Mouse (Mus musculus) forebrain, embryonic 16.5 days (tissue): Measurements from ENCODE around the gene Bhmt2. TPM values are rescaled to one million over a fixed set of nuclear protein-coding genes. Genes with fewer than 3 reads are reported as not detected.

Source experiments
- ATAC-seq: fragments of 200-750 bp; cut with Nextera tagmentation; 2 replicates; pipeline ENCODE4 v1.8.0; 2017; ENCODE audit warnings: mild to moderate bottlenecking, moderate library complexity
- H3K27ac ChIP-seq: fragments of 300-500 bp; sonication (generic); 2 replicates; pipeline ENCODE4 v1.5.1; 2014; ENCODE audit warnings: low read length, control low read depth
- H3K27me3 ChIP-seq: fragments of 300-500 bp; sonication (generic); replicated peaks from 2 replicates; pipeline ENCODE4 v1.6.1; 2014; ENCODE audit warnings: low read length; ENCODE audit not compliant: control insufficient read depth, insufficient read depth
- H3K36me3 ChIP-seq: fragments of 300-500 bp; sonication (generic); 2 replicates; pipeline ENCODE4 v1.6.1; 2014; ENCODE audit not compliant: control insufficient read depth, insufficient read depth
- H3K4me1 ChIP-seq: fragments of 300-500 bp; sonication (generic); replicated peaks from 2 replicates; pipeline ENCODE4 v1.6.1; 2014; ENCODE audit warnings: low read length; ENCODE audit not compliant: control insufficient read depth, insufficient read depth
- H3K4me2 ChIP-seq: fragments of 300-500 bp; sonication (generic); 2 replicates; pipeline ENCODE4 v1.6.1; 2014; ENCODE audit warnings: mild to moderate bottlenecking, low read length, control low read depth
- H3K4me3 ChIP-seq: fragments of 300-500 bp; sonication (generic); replicated peaks from 2 replicates; pipeline ENCODE4 v1.5.1; 2014; ENCODE audit warnings: mild to moderate bottlenecking, low read length, control low read depth
- H3K9ac ChIP-seq: fragments of 300-500 bp; sonication (generic); replicated peaks from 2 replicates; pipeline ENCODE4 v1.6.1; 2014; ENCODE audit warnings: low read depth, low read length, control low read depth
- H3K9me3 ChIP-seq: fragments of 300-500 bp; sonication (generic); 2 replicates; pipeline ENCODE4 v1.6.1; 2016; ENCODE audit warnings: low read length; ENCODE audit not compliant: control insufficient read depth
- WGBS: fragments of 180-500 bp; shearing (Covaris S2); extraction: QIAGEN DNeasy Blood & Tissue Kit; methylation state at CpG from one replicate; pipeline ENCODE4 v1.1.7; 2014; 5-methylcytosine and 5-hydroxymethylcytosine counted together
- polyA plus RNA-seq: library from polyadenylated mRNA; unstranded; fragments of >200 nt; fragmentation: Nextera tagmentation; extraction: Ambion mirVana; gene quantifications from 2 replicates; pipeline ENCODE4 v1.2.1, GENCODE M21; 2015

Bhmt2 gene
- polyA plus RNA-seq, 1 experiment from 2014 or later, result 0.24 TPM

DNA sequence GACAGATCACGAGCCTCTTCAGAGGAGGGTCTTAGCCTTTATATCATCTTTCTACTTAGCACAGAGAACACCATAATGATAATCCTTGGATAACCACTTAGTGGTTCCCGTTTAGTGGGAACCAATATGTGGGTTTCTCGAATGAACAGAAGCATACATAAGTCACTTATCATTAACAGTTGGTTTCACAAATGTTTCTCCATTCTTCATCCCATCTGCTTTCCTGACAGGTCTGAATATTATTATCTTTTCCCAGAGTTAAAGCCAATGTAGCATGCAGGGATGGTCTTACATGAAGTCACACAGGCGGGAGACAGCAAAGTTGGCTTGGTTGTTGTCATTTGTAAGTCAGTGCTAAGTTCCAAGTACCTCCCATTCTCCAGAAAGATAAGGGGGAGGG, 6.5 kb downstream of the Bhmt2 start:
- Histone ChIP-seq H3K4me1 (no peaks in the 10 kb centered on the region), H3K9me3 (no peaks in the 10 kb centered on the region), H3K4me3 (no peak overlapping the region), H3K4me2 (no peak overlapping the region), H3K27me3 (no peaks in the 10 kb centered on the region), H3K9ac (no peak overlapping the region), H3K27ac (no peak overlapping the region), H3K36me3 (no peaks in the 10 kb centered on the region)
- ATAC-seq, result peak; percentile 38; the same call in 1 of the 2 replicates
- WGBS, result 75% methylated on average over 4 of the region's 4 CpGs

DNA sequence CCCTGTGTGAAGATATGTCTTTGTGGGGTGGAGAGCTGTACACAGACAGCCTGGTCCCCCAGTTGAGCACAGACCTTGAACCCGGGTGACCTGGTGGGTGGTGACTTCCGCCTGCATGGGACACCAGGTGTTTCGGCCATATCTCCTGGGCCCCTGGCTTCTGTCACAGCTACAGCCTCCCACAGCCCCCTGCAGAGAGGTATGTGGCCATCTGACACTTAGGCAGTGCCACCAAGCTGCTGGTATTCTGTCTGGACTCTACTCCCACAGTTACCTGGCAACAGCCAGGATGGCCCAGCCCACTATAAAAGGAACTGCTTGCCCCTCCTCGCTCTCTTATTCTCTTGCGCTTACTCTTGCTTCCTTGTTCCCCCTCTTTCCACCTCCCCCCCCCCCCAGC, 16.2 kb downstream of the Bhmt2 start:
- no peak for ATAC-seq
- no peaks in the 10 kb centered on the region for H3K4me1 ChIP-seq
- WGBS, result 78% methylated on average over 5 of the region's 5 CpGs

DNA sequence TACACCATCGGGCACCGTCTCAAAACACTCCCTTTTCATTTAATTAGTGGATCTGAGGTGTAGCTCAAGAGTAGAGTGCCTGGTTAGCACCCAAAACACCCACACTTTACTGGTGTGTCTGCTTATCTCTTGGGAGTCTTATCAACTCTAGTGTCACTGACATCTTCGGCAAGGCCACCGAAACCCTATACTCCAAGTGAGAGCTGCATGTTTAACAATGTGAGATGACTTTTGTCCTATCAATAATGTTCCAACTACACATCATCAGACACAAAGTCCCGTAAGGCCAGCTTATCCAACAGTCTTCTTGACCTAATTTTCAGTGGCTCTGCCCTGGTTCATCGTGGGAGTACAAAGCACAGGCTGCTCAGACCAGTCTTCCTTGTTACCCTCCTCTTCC, 20.7 kb downstream of the Bhmt2 start:
- H3K4me2 ChIP-seq, result no peak overlapping the region
- H3K27me3 ChIP-seq, result no peaks in the 10 kb centered on the region
- no peaks in the 10 kb centered on the region for H3K4me1 ChIP-seq
- H3K9ac ChIP-seq, result no peak overlapping the region
- no peaks in the 10 kb centered on the region for H3K9me3 ChIP-seq
- ATAC-seq, result no peak
- no peak overlapping the region for H3K27ac ChIP-seq
- H3K4me3 ChIP-seq, result no peak overlapping the region
- WGBS, result 93% methylated on average over 6 of the region's 6 CpGs
- no peaks in the 10 kb centered on the region for H3K36me3 ChIP-seq

More for the DNA sequence above, 16.2 kb downstream of the Bhmt2 start:
- Histone ChIP-seq H3K4me3 (no peak overlapping the region), H3K27ac (no peak overlapping the region), H3K9me3 (no peaks in the 10 kb centered on the region), H3K9ac (no peak overlapping the region), H3K4me2 (no peak overlapping the region), H3K36me3 (no peaks in the 10 kb centered on the region), H3K27me3 (no peaks in the 10 kb centered on the region)

DNA sequence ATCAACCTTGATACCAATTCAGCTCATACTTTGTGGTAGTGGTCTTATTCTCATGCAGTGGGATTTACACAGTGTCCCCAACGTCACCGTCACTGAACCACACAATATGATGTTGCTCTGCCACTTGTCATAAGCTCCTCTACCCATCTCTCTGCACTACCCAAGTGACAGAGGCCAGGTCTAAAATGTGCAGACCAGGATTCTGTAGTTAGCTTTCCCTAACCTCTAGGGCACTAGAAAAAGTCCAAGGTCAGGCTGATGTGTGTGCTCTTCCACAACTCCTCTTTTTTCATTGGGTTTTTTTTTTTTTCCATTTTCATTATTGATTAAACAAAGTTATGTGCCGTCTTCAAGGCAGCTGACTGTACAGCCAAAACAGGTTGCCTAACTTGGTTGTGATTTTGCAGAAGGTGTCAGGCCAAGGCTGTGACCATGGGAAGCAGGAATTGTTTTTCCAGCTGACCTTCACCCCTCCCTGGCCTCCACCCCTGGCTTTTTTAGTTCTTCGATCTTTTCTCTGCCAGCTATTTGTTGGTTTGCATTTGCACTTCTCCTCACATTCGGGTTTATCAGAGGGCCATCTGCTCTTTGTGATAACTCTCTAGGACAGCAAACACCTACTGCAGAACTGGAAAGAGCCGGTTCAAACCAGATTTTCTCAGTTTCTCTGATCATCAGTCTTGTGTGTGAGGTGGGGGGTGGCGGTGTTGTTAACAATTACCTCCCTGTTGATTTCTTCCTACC, 25.5 kb downstream of the Bhmt2 start:
- no peaks in the 10 kb centered on the region for H3K36me3 ChIP-seq
- WGBS, result 90% methylated on average over 7 of the region's 7 CpGs
- H3K9me3 ChIP-seq, result no peaks in the 10 kb centered on the region
- no peaks in the 10 kb centered on the region for H3K4me1 ChIP-seq
- H3K27me3 ChIP-seq, result no peaks in the 10 kb centered on the region
- H3K4me2 ChIP-seq, result no peak overlapping the region
- no peak for ATAC-seq
- H3K27ac ChIP-seq, result no peak overlapping the region
- H3K9ac ChIP-seq, result no peak overlapping the region
- H3K4me3 ChIP-seq, result no peak overlapping the region

DNA sequence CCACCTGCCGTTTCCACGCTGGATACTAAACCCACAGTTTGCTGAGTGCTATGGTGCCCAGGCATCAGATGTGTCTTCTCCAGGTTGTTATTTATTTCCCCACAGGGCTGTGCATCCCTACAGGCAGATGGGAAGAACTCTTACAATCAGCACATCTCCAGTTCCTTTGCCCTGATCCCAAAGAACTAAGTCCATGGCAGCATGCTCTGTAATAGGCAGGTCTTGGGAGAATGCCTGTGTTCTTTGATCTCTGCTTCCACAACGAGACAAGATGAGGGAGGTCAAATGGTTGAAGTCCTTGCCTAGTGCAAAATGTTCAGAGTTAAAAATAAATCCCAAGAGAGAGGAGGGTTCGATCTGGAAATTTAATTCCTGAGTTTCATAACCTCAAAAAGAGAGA, 34.5 kb downstream of the Bhmt2 start:
- WGBS, result 73% methylated on average over 4 of the region's 4 CpGs
- Histone ChIP-seq H3K36me3 (no peaks in the 10 kb centered on the region), H3K4me1 (no peaks in the 10 kb centered on the region), H3K4me3 (no peak overlapping the region), H3K9me3 (no peaks in the 10 kb centered on the region), H3K27ac (no peak overlapping the region), H3K9ac (no peak overlapping the region), H3K4me2 (no peak overlapping the region), H3K27me3 (no peaks in the 10 kb centered on the region)
- ATAC-seq, result no peak

DNA sequence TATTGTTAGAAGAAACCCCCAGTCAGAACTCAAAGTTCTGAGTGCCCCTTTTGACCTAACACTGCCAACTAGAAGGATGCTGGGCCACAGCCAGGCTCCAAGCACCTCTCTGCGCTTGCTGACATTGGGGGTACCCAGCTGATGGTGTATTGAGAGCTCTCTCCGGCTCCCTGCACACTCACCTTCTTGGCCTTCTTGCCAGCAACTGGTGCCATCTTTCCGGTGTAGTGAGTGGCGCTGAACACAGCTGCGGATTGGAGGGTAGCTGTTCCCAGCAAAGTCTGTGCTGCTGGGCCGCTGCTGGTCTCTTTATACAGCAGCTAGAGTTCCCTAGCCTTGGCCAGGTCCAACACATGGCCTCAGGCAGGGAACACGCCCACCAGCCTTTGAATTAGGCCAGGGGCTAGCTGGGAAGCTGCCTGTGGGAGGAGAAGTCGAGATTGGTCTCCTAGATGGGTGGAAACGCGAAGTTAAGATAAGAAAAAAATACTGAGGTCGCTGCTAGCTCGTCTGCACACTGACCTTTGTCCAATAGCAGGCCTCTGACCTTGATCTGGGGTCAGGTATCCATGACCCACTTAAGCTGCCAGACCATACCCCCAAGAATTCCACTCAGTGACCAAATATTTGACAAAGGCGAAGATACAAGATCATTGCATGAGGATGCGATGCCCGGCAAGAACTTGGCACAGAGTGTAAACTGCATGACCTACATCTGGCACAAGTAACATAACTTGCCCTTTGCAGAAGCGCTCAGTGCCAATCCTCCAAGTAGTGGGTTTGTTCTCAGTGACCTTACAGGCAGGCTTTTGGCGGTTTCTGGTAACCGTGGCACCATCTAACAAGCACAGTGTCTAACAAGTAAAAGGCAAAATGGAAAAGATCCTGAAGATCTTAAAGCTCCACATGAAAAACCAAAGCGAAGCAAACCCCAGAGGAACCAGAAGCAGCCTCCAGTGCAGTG, 36.5 kb downstream of the Bhmt2 start, which contains the start of gene Bhmt:
TSS of gene Bhmt (minus strand) at position 680 of the 964 bp plus-strand sequence.
- Histone ChIP-seq H3K9me3 (no peaks in the 10 kb centered on the region), H3K27ac (no peak within 1 kb of the TSS), H3K36me3 (no peaks in the 10 kb centered on the region), H3K4me2 (no peak within 1 kb of the TSS), H3K9ac (no peak within 1 kb of the TSS), H3K4me1 (no peaks in the 10 kb centered on the region), H3K27me3 (no peaks in the 10 kb centered on the region), H3K4me3 (no peak within 1 kb of the TSS)
- WGBS, result 78% methylated on average over 19 of the region's 19 CpGs
- no peak for ATAC-seq

DNA sequence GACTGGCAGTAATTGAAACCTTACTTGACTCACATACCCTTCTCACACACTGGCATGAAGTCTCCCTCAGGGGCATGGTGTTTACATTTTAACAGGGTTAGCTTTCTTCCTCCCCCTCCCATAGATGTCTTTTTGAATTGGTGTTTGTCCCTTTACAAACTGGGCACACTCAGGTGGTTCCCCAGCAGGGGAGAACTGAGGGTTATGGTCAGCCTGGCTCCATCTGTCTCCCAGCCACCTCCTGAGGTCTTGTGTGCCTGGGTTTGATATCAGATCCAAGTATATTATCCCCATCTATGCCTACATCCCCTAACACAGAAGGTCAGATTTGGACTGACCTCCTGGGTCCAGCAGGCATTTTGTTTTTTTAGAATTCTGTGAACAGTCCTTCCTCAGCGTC, 37.5 kb downstream of the Bhmt2 start:
- H3K27ac ChIP-seq, result no peak overlapping the region
- no peak overlapping the region for H3K4me2 ChIP-seq
- no peak overlapping the region for H3K9ac ChIP-seq
- no peak for ATAC-seq
- no peaks in the 10 kb centered on the region for H3K4me1 ChIP-seq
- H3K4me3 ChIP-seq, result no peak overlapping the region
- H3K36me3 ChIP-seq, result no peaks in the 10 kb centered on the region
- H3K9me3 ChIP-seq, result no peaks in the 10 kb centered on the region
- WGBS, result 86% methylated on average over 1 of the region's 1 CpGs
- H3K27me3 ChIP-seq, result no peaks in the 10 kb centered on the region

DNA sequence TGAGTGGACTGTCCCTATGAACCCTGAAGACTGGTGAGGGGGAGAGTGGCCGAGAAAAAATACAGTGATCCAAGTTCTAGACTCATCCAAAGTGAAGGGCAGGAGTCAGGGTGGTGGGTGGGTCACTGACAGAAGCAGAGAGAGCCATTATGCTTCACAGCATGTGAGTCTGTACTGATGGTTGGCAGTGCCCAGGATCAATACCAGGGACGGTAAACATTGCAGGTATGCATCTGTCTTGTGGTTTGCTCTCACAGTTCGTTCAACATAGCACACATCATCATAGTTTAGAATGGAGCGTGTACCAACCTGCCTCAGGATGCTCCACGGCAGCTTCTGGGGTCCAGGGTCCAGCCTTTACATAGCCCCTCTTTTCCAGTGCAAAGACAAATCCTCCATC, 41.2 kb downstream of the Bhmt2 start:
- ATAC-seq, result no peak
- Histone ChIP-seq H3K27me3 (no peaks in the 10 kb centered on the region), H3K4me1 (no peaks in the 10 kb centered on the region), H3K36me3 (no peaks in the 10 kb centered on the region), H3K4me2 (no peak overlapping the region), H3K9ac (no peak overlapping the region), H3K27ac (no peak overlapping the region), H3K9me3 (no peaks in the 10 kb centered on the region), H3K4me3 (no peak overlapping the region)
- 85% methylated on average over 5 of the region's 5 CpGs for WGBS

DNA sequence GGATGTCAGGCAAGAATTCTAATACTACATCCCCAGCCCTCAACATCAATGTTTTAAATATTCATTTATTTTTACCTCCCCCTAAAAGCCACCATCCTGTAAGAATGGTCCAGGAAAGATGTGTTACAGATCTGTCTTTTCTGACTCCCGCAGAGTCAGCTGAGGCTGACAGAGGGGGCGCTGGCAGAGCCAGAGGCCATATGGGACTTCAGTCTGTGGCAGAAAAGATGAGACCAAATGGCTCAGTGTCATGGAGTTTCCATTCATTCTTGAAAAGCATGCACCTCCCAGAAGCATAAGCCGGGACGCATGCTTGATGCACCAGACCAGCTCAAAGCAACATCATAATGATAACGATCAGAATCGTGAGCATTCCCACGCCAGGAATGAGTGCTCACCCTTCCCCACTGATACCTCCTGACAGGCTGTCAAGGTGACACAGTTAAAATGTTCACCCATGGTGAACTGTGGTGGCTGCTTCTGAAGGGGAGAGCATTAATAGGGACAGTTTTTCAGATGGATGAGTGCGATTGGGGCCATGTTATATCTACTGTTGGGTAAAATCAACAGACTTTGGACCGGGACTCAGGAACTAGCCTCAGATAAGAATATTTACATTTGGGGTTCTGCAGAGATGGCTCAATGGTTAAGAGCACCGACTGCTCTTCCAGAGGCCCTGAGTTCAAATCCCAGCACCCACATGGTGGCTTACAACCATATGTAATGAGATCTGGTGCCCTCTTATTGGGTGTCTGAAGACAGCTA, 43.0 kb downstream of the Bhmt2 start:
- Histone ChIP-seq H3K9ac (no peak overlapping the region), H3K9me3 (no peaks in the 10 kb centered on the region), H3K27me3 (no peaks in the 10 kb centered on the region), H3K4me2 (no peak overlapping the region), H3K27ac (no peak overlapping the region), H3K4me3 (no peak overlapping the region), H3K36me3 (no peaks in the 10 kb centered on the region), H3K4me1 (no peaks in the 10 kb centered on the region)
- 82% methylated on average over 10 of the region's 10 CpGs for WGBS
- ATAC-seq, result no peak
